8 mouse cellular contexts compared by ENCODE assay signal in the genomic region with DNA sequence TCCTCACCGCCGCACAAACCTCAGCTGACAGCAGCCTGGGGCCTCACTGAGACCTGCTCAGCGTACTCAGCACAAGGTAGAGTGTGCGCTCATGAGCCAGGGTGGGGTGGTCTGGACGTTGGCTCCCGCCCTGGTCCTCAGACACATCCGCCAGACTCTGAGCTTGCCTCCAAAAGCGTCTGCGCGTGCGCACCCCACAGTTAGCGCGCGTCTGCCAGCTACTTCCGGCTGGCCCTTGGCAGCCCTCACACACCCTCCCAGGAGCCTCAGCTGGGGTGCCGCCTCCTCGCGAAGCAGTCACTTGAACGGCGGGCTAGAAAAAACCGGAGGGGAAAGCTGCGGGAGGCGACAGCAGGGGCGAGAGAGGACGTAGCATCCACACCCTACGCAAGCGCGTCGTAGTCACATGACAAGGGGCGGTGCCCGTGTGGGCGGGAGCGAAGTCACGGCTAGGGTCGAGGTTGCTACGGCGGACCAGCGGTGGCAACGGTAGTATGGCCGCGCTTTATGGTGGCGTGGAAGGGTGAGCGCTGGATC. TPM values are rescaled to one million over a fixed set of nuclear protein-coding genes. Genes with fewer than 3 reads are reported as not detected.
A peak's percentile ranks its signal among the peaks of the same experiment; 100 is the strongest.
DNase-seq lines count a peak whose midpoint lies in the region; ATAC-seq and TF ChIP-seq lines count a peak whose summit lies in the region.

Gene Nagk, plus strand, starts transcription at position 223 of the 537 bp plus-strand sequence.

- peak within 1 kb of the TSS; percentile 71 for H3K4me2 ChIP-seq in embryonic facial prominence, embryonic 13.5 days
- H3K4me2 ChIP-seq in limb, embryonic 13.5 days (replicated peaks): peak within 1 kb of the TSS; percentile 77
- H3K4me2 ChIP-seq in midbrain, embryonic 16.5 days (ENCODE audit: low read length): peak within 1 kb of the TSS; percentile 84

- no peak for TF ChIP-seq EP300 in heart, adult 2 months (IDR thresholded peaks at IDR 0.05; ENCODE audit: insufficient read depth, low read depth, low read length)

- H3K27me3 ChIP-seq in embryonic facial prominence, embryonic 13.5 days: no peaks in the 10 kb centered on the region
- no peaks in the 10 kb centered on the region for H3K27me3 ChIP-seq in heart, adult 2 months (ENCODE audit: control insufficient read depth, insufficient read depth, low read length)
- H3K27me3 ChIP-seq in limb, embryonic 13.5 days: no peaks in the 10 kb centered on the region
- no peaks in the 10 kb centered on the region for H3K27me3 ChIP-seq in midbrain, embryonic 16.5 days (ENCODE audit: control insufficient read depth, insufficient read depth, low read depth, low read length)

- intact Hi-C loops in heart, adult 2 months (cut with DNase I): loop anchor here (2.0 kb wide), 2 partner anchors 16 to 36 kb away; partner anchors contain the start of gene Paip2b

- H3K79me2 ChIP-seq in heart, adult 2 months (replicated peaks; ENCODE audit: control insufficient read depth, insufficient read depth, low read length): no peaks in the 10 kb centered on the region

- H3K36me3 ChIP-seq in embryonic facial prominence, embryonic 13.5 days: peaks cover 12% of the 10 kb centered on the region; the same call in 1 of the 2 replicates
- no peaks in the 10 kb centered on the region for H3K36me3 ChIP-seq in heart, adult 2 months (ENCODE audit: control insufficient read depth, insufficient read depth, low read length)
- H3K36me3 ChIP-seq in limb, embryonic 13.5 days: peaks cover 9% of the 10 kb centered on the region
- H3K36me3 ChIP-seq in midbrain, embryonic 16.5 days (ENCODE audit: control insufficient read depth, insufficient read depth, low read length): no peaks in the 10 kb centered on the region

- H3K4me3 ChIP-seq in embryonic facial prominence, embryonic 13.5 days: peak within 1 kb of the TSS; percentile 55
- peak within 1 kb of the TSS; percentile 72 for H3K4me3 ChIP-seq in heart, adult 2 months
- peak within 1 kb of the TSS; percentile 78 for H3K4me3 ChIP-seq in limb, embryonic 13.5 days
- peak within 1 kb of the TSS; percentile 87 for H3K4me3 ChIP-seq in midbrain, embryonic 16.5 days (ENCODE audit: low read depth, low read length)

- H3K27ac ChIP-seq in embryonic facial prominence, embryonic 13.5 days: peak within 1 kb of the TSS; percentile 94
- peak within 1 kb of the TSS; percentile 98 for H3K27ac ChIP-seq in heart, adult 2 months
- H3K27ac ChIP-seq in limb, embryonic 13.5 days: peak within 1 kb of the TSS; percentile 92
- peak within 1 kb of the TSS; percentile 98 for H3K27ac ChIP-seq in midbrain, embryonic 16.5 days (ENCODE audit: low read length)

- peaks cover 6% of the 10 kb centered on the region for H3K4me1 ChIP-seq in embryonic facial prominence, embryonic 13.5 days
- no peaks in the 10 kb centered on the region; the same call in 1 of the 2 replicates for H3K4me1 ChIP-seq in heart, adult 2 months (ENCODE audit: control insufficient read depth, insufficient read depth, low read length)
- peaks cover 10% of the 10 kb centered on the region for H3K4me1 ChIP-seq in limb, embryonic 13.5 days
- peaks cover 9% of the 10 kb centered on the region for H3K4me1 ChIP-seq in midbrain, embryonic 16.5 days (ENCODE audit: control insufficient read depth, insufficient read depth, low read length)

- H3K9me3 ChIP-seq in embryonic facial prominence, embryonic 13.5 days: no peaks in the 10 kb centered on the region
- no peaks in the 10 kb centered on the region for H3K9me3 ChIP-seq in limb, embryonic 13.5 days
- no peaks in the 10 kb centered on the region for H3K9me3 ChIP-seq in midbrain, embryonic 16.5 days (replicated peaks; ENCODE audit: control insufficient read depth, low read length, poor library complexity, severe bottlenecking)

- TF ChIP-seq POLR2A in heart, adult 2 months (IDR thresholded peaks at IDR 0.05; ENCODE audit: insufficient read depth, low read depth, low read length): peak; percentile 86

- TF ChIP-seq CTCF in heart, adult 2 months (IDR thresholded peaks at IDR 0.05): no peak

- under 1% methylated on average over 43 of the region's 43 CpGs for WGBS in embryonic facial prominence, embryonic 13.5 days
- under 1% methylated on average over 43 of the region's 43 CpGs for WGBS in heart, adult 2 months
- WGBS in limb, embryonic 13.5 days: under 1% methylated on average over 43 of the region's 43 CpGs
- under 1% methylated on average over 43 of the region's 43 CpGs for WGBS in midbrain, embryonic 16.5 days

- H3K9ac ChIP-seq in embryonic facial prominence, embryonic 13.5 days: peak within 1 kb of the TSS; percentile 78
- peak within 1 kb of the TSS; percentile 75 for H3K9ac ChIP-seq in heart, adult 2 months (ENCODE audit: low read depth, low read length)
- H3K9ac ChIP-seq in limb, embryonic 13.5 days: peak within 1 kb of the TSS; percentile 83
- peak within 1 kb of the TSS; percentile 93 for H3K9ac ChIP-seq in midbrain, embryonic 16.5 days (ENCODE audit: low read depth, low read length)

- DNase-seq in 3134 (ENCODE audit: extremely low read depth, insufficient read length, low spot score): peak; percentile 95
- peak; percentile 95 to 96 for DNase-seq in adrenal gland, postnatal 36 days
- peak; percentile 94 to 95 for DNase-seq in heart, adult 2 months
- DNase-seq in kidney, adult 8-10 months: peak; percentile 94 to 96
- DNase-seq in spleen, postnatal 10 days (ENCODE audit: low spot score in 2 of 2): peak; percentile 89 to 96

- peak; percentile 95 for ATAC-seq in embryonic facial prominence, embryonic 13.5 days (ENCODE audit: insufficient number of reproducible peaks, insufficient read depth, low FRiP score, low TSS enrichment, low read depth)
- ATAC-seq in limb, embryonic 13.5 days (ENCODE audit: low FRiP score, low read depth): peak; percentile 96
- ATAC-seq in midbrain, embryonic 16.5 days: peak; percentile 95

RNA-seq across cellular contexts. Expression of gene Nagk, which starts in this region (rescaled TPM):
- 10 to 100 TPM; 48.2 to 56.7 TPM for total RNA-seq in adrenal gland, postnatal 36 days (2021)
- 55.4 and 58.0 TPM in 2 replicates for polyA plus RNA-seq in embryonic facial prominence, embryonic 13.5 days (2015; fragmentation: Nextera tagmentation; extraction: Ambion mirVana)
- 10 to 100 TPM; 16.1 to 18.3 TPM for total RNA-seq in heart, adult 2 months (2021)
- 14.1 and 14.2 TPM in 2 replicates for polyA plus RNA-seq in heart, adult 2 months (2012; rRNA removed)
- polyA plus RNA-seq in limb, embryonic 13.5 days (2015; fragmentation: Nextera tagmentation; extraction: Ambion mirVana): 57.1 and 57.3 TPM in 2 replicates
- 112 and 122 TPM in 2 replicates for polyA plus RNA-seq in midbrain, embryonic 16.5 days (2015; fragmentation: Nextera tagmentation; extraction: Ambion mirVana)

Comparison
In these comparisons a context has a peak if more than half of its experiments do, and no peak if none do; other contexts are left out.
1. Peak in every context shown above with its lines: DNase-seq, ATAC-seq, H3K4me3 ChIP-seq and H3K27ac ChIP-seq.